Mouse (Mus musculus) adrenal gland, postnatal 14 days (tissue): ENCODE data around the gene Cuedc1. TPM values are rescaled to one million over a fixed set of nuclear protein-coding genes. Genes with fewer than 3 reads are reported as not detected.

Experiments used
- DNase-seq: peaks from one replicate; pipeline ENCODE4 v3.0.0; 2021; ENCODE audit warnings: mixed read lengths
- long read RNA-seq, 2 experiments: library from polyadenylated mRNA; stranded (forward); transcript quantifications; one replicate each; pipeline ENCODE4 v2.0.0; 2021
- total RNA-seq: library from RNA; stranded (reverse); gene quantifications from 2 replicates; pipeline ENCODE4 v1.2.3, GENCODE M21; 2021

The Cuedc1 gene
- total RNA-seq = 37.9 and 41.9 TPM in 2 replicates
- long read RNA-seq, experiment 1, transcript Cuedc1-201 (11 exons, 3,180 nt) = major isoform, 12 of 33 reads
- long read RNA-seq, experiment 1, partial matches to known transcripts = 8 of 33 reads
- long read RNA-seq, experiment 1, other reads (novel, unspliced or antisense) = 11 of 33 reads
- long read RNA-seq, experiment 2, transcript Cuedc1-201 (11 exons, 3,180 nt) = major isoform, 10 of 29 reads
- long read RNA-seq, experiment 2, partial matches to known transcripts = 9 of 29 reads
- long read RNA-seq, experiment 2, other reads (novel, unspliced or antisense) = 10 of 29 reads

- no peak for DNase-seq
These were observed at the start of gene Cuedc1 for GRCm38 (mm10) chr11:88098021-88098729. TSS of gene Cuedc1 (plus strand) at chr11:88098058.

DNA sequence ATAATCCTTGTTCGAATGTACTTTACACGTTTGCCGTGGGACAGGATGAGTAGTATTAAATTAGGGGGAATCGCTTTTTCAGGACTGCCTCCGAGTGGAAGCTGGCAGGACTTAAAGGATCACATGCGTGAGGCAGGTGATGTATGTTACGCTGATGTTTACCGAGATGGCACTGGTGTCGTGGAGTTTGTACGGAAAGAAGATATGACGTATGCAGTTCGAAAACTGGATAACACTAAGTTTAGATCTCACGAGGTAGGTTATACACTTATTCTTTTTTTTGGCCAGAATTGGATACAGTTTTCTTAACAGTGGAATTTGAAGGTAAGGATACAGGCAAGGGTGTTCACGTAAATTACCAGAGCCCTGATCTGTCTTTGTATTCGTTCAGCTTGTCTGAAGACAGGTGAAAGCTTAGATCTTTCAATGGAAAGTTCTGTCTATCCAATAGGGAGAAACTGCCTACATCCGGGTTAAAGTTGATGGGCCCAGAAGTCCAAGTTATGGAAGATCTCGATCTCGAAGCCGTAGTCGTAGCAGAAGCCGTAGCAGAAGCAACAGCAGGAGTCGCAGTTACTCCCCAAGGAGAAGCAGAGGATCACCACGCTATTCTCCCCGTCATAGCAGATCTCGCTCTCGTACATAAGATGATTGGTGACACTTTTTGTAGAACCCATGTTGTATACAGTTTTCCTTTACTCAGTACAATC lies 48.7 kb upstream of the Cuedc1 start:
- DNase-seq = no peak

GRCm38 (mm10) chr11:88049732-88050131 lies 48.1 kb upstream of the Cuedc1 start:
- DNase-seq = no peak

GRCm38 (mm10) chr11:88052638-88053037 lies 45.2 kb upstream of the Cuedc1 start:
- DNase-seq = no peak

DNA sequence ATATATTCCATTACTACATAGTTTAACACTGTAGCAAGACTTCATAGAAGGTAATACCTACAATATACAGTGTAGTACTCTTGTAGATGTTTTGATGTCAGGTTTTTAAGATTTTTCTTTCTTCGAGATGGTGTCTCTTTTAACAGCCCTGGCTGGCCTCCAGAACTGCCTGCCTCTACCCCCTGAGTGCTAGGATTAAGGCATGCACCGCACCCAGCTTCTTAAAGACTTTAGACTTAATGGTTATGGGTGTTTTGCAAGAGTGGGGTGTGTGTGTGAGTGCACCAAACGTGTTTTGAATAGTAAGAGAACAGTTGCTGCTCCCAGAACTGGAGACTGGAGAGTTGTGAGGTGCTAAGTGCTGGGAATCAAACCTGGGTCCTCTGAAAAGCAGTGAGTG lies 44.0 kb upstream of the Cuedc1 start:
- DNase-seq = no peak

- peak; percentile 63 for DNase-seq
These were observed 43.3 kb upstream of the Cuedc1 start for GRCm38 (mm10) chr11:88054589-88054988.

DNA sequence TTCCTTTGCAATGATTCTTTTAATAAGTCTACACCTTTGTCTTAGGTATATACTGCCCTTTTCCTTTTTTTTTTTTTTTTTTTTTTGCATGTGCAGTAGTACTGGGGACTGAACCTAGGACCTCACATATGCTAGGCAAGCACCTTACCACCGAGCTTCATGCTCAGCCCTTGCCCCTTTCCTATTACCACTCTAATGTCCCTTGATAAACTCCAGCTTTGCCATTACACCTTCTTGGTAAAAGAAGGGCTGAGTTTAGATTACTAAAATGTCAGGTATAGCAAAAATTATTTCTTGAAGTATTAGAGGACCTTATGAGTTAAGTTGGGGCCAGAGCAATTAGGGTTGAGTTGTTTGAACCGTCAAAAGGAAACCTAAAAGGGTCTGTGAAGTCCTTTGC lies 42.1 kb upstream of the Cuedc1 start:
- no peak for DNase-seq

DNA sequence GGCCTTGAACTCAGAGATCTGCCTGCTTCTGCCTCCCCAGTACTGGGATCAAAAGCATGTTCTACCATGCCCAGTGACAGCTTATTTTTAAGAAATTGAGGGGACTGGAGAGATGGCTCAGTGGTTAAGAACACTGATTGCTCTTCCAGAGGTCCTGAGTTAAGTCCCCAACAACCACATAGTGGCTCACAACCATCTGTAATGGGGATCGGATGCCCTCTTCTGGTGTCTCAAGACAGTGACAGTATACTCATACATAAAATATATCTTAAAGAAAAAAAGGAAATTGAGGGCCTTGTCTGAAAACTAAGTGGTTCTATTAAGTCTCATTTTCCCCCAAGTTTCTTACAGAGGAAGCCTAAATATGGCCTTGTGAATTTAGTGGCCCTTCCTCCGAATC lies 40.1 kb upstream of the Cuedc1 start:
- DNase-seq = no peak

DNA sequence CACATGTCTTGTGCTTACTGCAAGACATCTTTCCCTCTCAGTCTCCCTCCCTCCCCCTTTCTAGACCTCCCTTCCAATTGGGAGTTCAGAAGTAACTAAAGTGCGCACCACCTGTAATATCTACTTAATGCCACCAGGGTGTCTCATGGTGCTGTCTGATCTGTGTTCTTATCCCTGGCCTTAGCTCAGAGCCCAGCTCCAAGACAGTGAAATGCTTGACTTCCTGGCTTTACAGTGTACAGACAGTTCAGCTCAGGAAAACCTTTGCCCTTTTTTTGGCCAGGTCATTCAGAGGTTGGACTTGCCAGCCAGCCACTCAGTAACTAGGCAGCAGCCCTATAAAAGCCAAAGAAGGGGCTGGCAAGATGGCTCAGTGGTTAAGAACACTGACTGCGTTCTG lies 38.7 kb upstream of the Cuedc1 start:
- peak; percentile 62 for DNase-seq

DNA sequence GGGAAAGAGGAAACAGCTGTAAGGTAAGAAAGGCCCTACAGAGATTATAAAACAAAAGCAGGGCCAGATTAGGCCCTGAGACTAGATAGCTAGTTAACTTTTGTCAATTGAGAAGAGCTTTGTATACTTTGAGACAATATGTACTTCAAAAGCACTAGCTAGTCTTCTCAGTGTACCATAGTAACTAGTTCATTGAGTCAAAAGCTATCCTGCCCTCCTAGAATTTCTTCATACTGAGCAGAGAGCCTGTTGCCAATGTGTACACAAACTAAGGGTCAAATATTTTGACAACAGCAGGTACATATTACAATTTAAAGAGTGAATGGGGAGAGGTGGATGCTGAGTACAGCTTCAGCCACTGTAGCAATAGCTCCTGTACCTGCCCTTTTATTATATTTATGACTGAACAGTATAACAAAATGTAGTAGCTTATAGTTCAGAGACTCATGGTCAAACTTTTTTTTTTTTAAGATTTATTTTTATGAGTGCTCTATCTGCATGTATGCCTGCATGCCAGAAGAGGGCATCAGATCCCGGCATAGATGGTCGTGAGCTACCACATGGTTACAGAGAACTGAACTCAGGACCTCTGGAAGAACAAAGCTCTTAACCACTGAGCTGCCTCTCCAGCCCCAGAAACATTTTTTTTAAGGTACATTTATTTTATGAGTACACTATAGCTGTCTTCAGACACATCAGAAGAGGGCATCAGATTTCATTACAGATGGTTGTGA lies 35.8 kb upstream of the Cuedc1 start:
- DNase-seq = peak; percentile 40

GRCm38 (mm10) chr11:88065732-88066131 lies 32.1 kb upstream of the Cuedc1 start:
- no peak for DNase-seq

DNA sequence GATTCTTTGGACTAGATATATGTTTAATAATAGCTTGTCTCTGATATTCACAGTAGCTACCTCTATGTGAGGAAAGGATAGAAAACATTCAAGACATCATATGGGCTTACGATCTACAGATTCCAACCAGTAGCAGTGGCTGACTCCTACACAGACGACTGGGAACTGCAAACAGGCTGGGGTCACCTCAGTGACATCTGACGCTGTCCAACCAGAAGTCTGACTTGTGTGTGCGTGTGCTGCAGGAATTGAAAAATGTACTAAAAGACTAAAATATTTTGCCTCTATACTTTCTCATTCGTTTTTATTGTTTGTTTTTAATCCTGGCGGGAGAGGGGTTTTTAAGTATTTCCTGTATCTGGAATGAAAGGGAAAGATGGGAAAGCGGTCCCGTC lies 30.7 kb upstream of the Cuedc1 start:
- DNase-seq = no peak

DNA sequence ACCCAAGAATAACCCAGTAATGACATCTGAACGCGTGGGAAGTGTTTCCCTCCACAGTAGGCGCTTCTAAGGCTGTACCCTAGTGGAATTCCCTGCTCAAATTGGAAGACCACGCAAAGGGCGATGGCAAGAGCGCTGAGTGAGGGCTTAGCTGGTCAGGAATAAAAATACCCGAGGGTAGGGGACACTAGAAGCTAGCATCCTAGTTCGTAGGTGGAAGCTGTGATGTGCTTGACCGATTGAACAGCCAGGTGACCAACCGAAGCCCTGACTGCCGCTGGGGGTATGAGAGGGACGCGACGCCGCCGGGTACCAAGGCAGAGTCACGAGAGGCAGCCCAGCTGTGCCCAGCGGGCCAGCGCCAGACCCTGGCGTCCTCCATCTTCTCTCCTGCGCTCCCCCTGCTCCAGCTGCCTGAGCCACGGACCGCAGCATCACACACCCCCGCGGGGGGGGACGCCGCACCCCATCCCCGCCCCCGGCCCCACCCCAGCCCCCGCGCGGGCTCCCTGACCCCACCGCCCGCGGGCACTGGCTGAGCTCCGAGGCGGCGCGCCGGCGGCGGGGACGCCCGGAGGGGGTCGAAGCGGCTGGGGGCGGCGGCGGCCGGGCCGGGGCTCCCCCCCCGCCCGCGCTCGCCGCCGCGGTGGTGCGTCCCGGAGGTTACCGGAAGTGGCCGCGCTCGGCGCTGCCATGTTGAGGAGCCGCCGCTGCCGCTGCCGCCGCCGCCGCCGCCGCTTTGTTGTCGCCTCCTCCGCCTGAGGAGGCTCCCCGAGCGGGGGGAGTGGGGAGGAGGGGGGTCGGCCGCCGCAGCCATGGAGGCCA lies 30.1 kb upstream of the Cuedc1 start, which contains the start of gene Vezf1:
Gene Vezf1 (plus strand): TSS at position 694 of the 825 bp plus-strand sequence.
- DNase-seq = peak; percentile 90

- DNase-seq = peak; percentile 87
These were observed 29.2 kb upstream of the Cuedc1 start for GRCm38 (mm10) chr11:88068411-88069245.

DNA sequence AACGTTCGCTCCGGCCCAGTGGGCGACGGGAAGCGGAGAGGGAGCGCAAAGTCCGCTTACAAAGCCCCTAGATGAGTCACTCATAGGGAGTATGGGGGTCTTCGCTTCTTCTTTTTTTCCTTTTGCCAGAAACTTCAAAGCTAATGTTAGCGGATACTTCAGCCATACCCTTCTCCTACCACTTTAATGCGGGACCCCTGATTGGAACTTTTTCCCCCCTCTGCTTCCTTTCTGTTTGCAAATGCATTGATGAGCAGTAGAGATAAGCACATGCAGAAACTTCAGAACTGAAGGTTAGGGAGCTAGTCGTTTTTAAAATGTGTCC lies 28.6 kb upstream of the Cuedc1 start:
- DNase-seq = no peak

GRCm38 (mm10) chr11:88070392-88070791 lies 27.5 kb upstream of the Cuedc1 start:
- DNase-seq = no peak

DNA sequence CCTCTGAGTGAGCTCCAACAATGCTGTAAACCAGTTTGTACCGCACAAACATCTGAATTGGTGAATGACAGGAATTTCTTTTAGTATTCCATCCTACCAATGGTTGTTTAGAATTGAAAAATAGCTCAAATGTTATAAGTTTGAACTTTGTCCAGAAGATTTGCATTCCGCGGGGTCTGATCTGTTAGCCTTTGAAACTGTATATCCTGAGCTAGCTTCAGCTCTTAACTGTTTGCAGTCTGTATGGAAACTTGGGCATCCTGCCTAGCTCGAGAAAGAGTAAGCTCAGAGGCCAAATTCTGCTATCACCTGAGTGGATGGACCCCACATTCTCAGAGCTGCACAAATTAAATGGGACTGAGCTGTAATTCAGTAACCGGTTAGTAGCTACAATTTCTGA lies 26.7 kb upstream of the Cuedc1 start:
- DNase-seq = no peak

GRCm38 (mm10) chr11:88073343-88073875 lies 24.4 kb upstream of the Cuedc1 start:
- no peak for DNase-seq

- DNase-seq = no peak
These were observed 22.2 kb upstream of the Cuedc1 start for GRCm38 (mm10) chr11:88075701-88076100.

GRCm38 (mm10) chr11:88076394-88076793 lies 21.5 kb upstream of the Cuedc1 start:
- no peak for DNase-seq

DNA sequence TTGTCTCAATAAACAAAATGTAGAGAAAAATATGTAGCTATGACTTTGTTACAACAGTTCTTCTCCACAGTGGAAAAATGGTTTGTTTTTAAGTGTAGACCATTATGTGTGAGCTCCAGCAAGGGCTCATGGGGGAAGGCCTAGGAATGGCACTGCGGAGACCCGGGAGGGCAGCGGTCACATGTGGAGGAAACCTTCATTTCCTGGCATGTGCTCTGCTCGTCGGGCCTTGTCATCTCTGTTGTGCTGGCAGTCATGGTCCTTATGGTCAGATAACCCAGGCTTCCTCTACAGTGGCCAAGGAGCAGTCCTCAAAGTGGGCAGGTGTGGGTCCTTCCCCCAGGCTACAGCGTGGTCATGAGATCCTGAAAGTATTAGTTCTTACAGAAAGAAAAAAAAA lies 14.2 kb upstream of the Cuedc1 start:
- DNase-seq = no peak
